Mouse (Mus musculus): ENCODE measurements around the gene Adcy6. TPM values are rescaled to one million over a fixed set of nuclear protein-coding genes. Genes with fewer than 3 reads are reported as not detected.
A peak's percentile ranks its signal among the peaks of the same experiment; 100 is the strongest.

The Adcy6 gene
- polyA plus RNA-seq, 1 experiment from 2014 or later = 17.3 TPM

DNA sequence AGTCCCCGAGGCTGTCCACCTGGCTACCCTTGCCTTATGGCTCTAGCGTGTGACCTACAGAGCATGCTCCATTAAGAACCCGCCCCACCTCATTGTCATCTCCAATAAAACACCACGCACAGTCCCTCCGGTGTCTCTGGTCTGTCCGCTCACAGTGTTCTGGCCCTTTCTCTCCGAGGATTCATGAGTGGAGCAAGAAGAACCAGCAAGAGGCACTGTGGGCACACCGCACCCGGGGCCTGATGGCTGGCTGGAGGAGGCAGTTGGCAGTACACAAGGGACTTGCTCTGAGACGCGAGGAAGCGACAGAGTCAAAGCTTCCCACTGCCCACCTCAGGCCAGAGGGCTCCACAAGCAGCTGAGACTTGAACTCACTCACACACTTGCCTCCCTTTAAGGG lies 34.5 kb upstream of the Adcy6 start:
- ATAC-seq (ENCODE audit: low FRiP score) (no peak), DNase-seq (ENCODE audit: low spot score) (no peak)
- H3K4me1 ChIP-seq (replicated peaks; ENCODE audit: control insufficient read depth, insufficient read depth, low read length) = no peaks in the 10 kb centered on the region
- H3K27ac ChIP-seq (ENCODE audit: low read depth, low read length) = no peak overlapping the region
- no peaks in the 10 kb centered on the region for H3K27me3 ChIP-seq (ENCODE audit: control insufficient read depth, insufficient read depth, low read length)
- H3K9ac ChIP-seq (ENCODE audit: low read depth, low read length) = no peak overlapping the region
- H3K4me2 ChIP-seq (replicated peaks; ENCODE audit: low read depth, low read length) = no peak overlapping the region
- H3K4me3 ChIP-seq (ENCODE audit: low read depth, low read length) = no peak overlapping the region
- 91% methylated on average over 12 of the region's 12 CpGs for WGBS
- no peaks in the 10 kb centered on the region for H3K9me3 ChIP-seq (ENCODE audit: control insufficient read depth, low read length)
- peaks cover 28% of the 10 kb centered on the region for H3K36me3 ChIP-seq (ENCODE audit: control insufficient read depth, insufficient read depth, low read length)

DNA sequence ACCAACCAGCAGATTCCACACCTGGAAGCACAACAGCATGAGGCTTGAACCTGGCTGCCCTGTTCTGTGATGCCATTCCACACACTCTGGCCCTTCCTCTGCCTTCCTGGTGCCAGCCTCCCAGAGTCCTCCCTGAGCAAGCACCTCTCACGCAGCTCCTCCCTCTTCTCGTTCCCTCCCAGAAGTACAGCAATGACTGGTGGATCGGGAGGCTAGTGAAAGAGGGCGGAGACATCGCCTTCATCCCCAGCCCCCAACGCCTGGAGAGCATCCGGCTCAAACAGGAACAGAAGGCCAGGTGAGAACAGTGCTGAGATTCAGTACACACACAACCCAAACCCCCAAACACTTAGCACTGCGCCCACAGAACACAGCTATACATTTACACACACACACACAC lies 30.3 kb upstream of the Adcy6 start:
- ATAC-seq (ENCODE audit: low FRiP score) (no peak), DNase-seq (ENCODE audit: low spot score) (no peak)
- Histone ChIP-seq H3K9ac (ENCODE audit: low read depth, low read length) (no peak overlapping the region), H3K27ac (ENCODE audit: low read depth, low read length) (no peak overlapping the region), H3K4me2 (replicated peaks; ENCODE audit: low read depth, low read length) (no peak overlapping the region), H3K9me3 (ENCODE audit: control insufficient read depth, low read length) (no peaks in the 10 kb centered on the region), H3K4me1 (replicated peaks; ENCODE audit: control insufficient read depth, insufficient read depth, low read length) (peaks cover 9% of the 10 kb centered on the region), H3K27me3 (ENCODE audit: control insufficient read depth, insufficient read depth, low read length) (no peaks in the 10 kb centered on the region), H3K4me3 (ENCODE audit: low read depth, low read length) (no peak overlapping the region), H3K36me3 (ENCODE audit: control insufficient read depth, insufficient read depth, low read length) (peaks cover 16% of the 10 kb centered on the region)
- 47% methylated on average over 8 of the region's 8 CpGs for WGBS

DNA sequence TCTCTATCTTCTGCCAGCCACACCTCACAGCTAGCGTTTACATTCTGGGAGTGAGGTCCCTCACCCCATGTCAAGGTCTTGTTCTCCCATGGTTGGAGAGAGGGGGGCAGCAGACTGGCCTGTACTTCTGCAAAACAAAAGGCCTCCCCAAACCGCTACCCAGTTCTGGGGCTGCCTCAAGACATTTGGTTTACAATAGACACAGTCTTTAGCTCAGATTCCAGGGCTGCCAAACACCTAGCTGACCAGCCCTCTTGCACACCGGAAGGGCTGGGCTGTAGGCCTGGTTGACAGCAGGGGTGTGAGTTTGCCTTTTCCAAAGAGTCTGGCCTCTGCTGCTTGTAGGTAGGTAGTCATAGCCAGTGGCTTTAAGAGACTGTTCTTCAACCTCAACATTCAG lies 27.3 kb upstream of the Adcy6 start:
- no peak overlapping the region for H3K4me3 ChIP-seq (ENCODE audit: low read depth, low read length)

DNA sequence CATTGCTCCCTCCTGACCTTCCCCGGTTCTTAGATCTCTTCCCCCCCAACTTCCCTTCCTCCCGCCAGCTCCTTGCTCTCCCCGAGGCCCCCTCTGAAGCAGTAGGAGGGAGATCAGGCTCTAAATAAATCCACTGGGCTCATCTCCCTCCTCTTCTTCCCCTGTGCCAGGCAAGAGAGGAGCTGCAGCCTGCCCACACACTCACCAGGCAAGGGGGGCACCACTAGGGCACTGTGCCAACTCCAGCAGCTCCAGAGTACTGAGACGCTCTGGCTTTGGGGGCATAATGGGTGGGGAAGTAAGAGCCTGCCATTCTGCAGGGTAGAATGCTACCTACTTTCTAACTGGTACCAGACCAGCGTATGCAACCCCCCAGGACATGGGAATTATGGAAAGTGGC lies 26.6 kb upstream of the Adcy6 start:
- H3K36me3 ChIP-seq (ENCODE audit: control insufficient read depth, insufficient read depth, low read length) = peaks cover 3% of the 10 kb centered on the region; the same call in 1 of the 2 replicates
- peak overlapping the region; percentile 4; the same call in 1 of the 2 replicates for H3K9ac ChIP-seq (ENCODE audit: low read depth, low read length)
- no peak for DNase-seq (ENCODE audit: low spot score)
- H3K9me3 ChIP-seq (ENCODE audit: control insufficient read depth, low read length) = no peaks in the 10 kb centered on the region
- peak overlapping the region; percentile 76 for H3K4me3 ChIP-seq (ENCODE audit: low read depth, low read length)
- peak overlapping the region; percentile 81 for H3K4me2 ChIP-seq (replicated peaks; ENCODE audit: low read depth, low read length)
- no peak overlapping the region for H3K27ac ChIP-seq (ENCODE audit: low read depth, low read length)
- WGBS = 48% methylated on average over 5 of the region's 5 CpGs
- H3K4me1 ChIP-seq (replicated peaks; ENCODE audit: control insufficient read depth, insufficient read depth, low read length) = peaks cover 19% of the 10 kb centered on the region
- peaks cover 10% of the 10 kb centered on the region for H3K27me3 ChIP-seq (ENCODE audit: control insufficient read depth, insufficient read depth, low read length)
- ATAC-seq (ENCODE audit: low FRiP score) = no peak

More for the DNA sequence above, 27.3 kb upstream of the Adcy6 start:
- DNase-seq (ENCODE audit: low spot score) = no peak
- Histone ChIP-seq H3K4me2 (replicated peaks; ENCODE audit: low read depth, low read length) (no peak overlapping the region), H3K27ac (ENCODE audit: low read depth, low read length) (no peak overlapping the region), H3K4me1 (replicated peaks; ENCODE audit: control insufficient read depth, insufficient read depth, low read length) (peaks cover 19% of the 10 kb centered on the region), H3K9ac (ENCODE audit: low read depth, low read length) (no peak overlapping the region), H3K27me3 (ENCODE audit: control insufficient read depth, insufficient read depth, low read length) (peaks cover 8% of the 10 kb centered on the region), H3K9me3 (ENCODE audit: control insufficient read depth, low read length) (no peaks in the 10 kb centered on the region), H3K36me3 (ENCODE audit: control insufficient read depth, insufficient read depth, low read length) (peaks cover 5% of the 10 kb centered on the region; the same call in 1 of the 2 replicates)
- ATAC-seq (ENCODE audit: low FRiP score) = no peak
- 24% methylated on average over 3 of the region's 3 CpGs for WGBS

DNA sequence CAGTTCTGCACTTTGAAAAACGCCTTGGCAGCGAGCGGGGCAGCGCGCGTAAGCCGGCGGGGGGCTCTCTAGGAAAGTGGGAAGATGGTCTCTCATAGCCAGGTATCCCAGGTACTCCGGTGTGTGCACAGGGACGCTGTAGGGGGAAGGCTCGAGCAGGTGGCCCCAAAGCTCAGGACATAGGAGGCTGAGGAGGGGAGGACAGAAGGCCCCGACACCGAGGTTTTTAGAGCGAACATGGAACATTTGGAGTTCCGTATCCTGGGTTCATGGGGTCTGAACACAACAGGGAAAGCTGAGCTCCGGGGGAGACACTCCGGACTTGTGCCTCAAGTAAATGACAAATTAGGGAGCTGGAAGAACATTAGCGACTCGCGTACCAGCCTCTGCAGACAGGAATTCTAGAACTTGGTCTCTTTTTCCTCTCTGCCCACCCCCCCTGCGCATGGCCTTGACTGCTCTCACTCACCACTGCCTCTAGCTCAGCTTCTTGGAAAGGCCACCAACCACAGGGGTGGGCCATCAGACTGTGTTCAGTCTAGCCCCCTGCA lies 25.5 kb upstream of the Adcy6 start:
- peaks cover 23% of the 10 kb centered on the region for H3K4me1 ChIP-seq (replicated peaks; ENCODE audit: control insufficient read depth, insufficient read depth, low read length)
- ATAC-seq (ENCODE audit: low FRiP score) = peak; percentile 0; the same call in 1 of the 2 replicates
- H3K9ac ChIP-seq (ENCODE audit: low read depth, low read length) = peak overlapping the region; percentile 89
- H3K9me3 ChIP-seq (ENCODE audit: control insufficient read depth, low read length) = no peaks in the 10 kb centered on the region
- peak overlapping the region; percentile 95 for H3K27ac ChIP-seq (ENCODE audit: low read depth, low read length)
- peak; percentile 53 for DNase-seq (ENCODE audit: low spot score)
- peak overlapping the region; percentile 76 for H3K4me3 ChIP-seq (ENCODE audit: low read depth, low read length)
- peaks cover 20% of the 10 kb centered on the region for H3K27me3 ChIP-seq (ENCODE audit: control insufficient read depth, insufficient read depth, low read length)
- under 1% methylated on average over 21 of the region's 21 CpGs for WGBS
- H3K4me2 ChIP-seq (replicated peaks; ENCODE audit: low read depth, low read length) = peak overlapping the region; percentile 81
- peaks cover 3% of the 10 kb centered on the region; the same call in 1 of the 2 replicates for H3K36me3 ChIP-seq (ENCODE audit: control insufficient read depth, insufficient read depth, low read length)

DNA sequence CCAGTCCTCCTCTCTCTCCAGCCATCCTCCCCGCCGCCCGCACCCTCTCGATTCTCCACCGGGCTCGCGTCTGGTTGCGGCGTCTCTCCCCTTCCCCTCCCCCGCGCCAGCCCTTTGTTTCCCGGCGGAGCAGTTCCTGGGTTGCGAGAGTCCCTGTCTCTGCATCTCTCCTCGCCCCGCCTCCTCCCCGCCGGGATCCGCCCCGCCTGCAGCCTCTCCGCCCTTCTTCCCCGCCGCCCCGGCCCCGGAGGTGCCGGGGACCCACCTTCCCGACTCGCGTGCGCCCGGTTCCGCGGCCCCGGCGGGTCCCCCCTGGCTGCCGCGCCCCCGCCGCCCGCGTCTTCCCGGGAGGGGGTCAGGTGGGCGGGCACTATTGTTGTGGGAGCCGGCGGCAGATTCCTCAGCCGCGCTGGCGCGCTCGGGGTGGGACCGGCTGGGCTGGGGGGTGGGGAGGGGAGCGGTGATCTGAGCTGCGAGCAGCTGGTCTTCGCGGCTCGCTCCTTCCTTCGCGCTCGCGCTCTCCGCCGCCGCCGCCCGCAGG lies 24.7 kb upstream of the Adcy6 start:
- H3K27ac ChIP-seq (ENCODE audit: low read depth, low read length) = peak overlapping the region; percentile 95
- H3K36me3 ChIP-seq (ENCODE audit: control insufficient read depth, insufficient read depth, low read length) = peaks cover 3% of the 10 kb centered on the region; the same call in 1 of the 2 replicates
- peak; percentile 91 for DNase-seq (ENCODE audit: low spot score)
- peaks cover 23% of the 10 kb centered on the region for H3K4me1 ChIP-seq (replicated peaks; ENCODE audit: control insufficient read depth, insufficient read depth, low read length)
- WGBS = 1% methylated on average over 54 of the region's 65 CpGs
- ATAC-seq (ENCODE audit: low FRiP score) = peak; percentile 76
- no peaks in the 10 kb centered on the region for H3K9me3 ChIP-seq (ENCODE audit: control insufficient read depth, low read length)
- peak overlapping the region; percentile 89 for H3K9ac ChIP-seq (ENCODE audit: low read depth, low read length)
- peak overlapping the region; percentile 81 for H3K4me2 ChIP-seq (replicated peaks; ENCODE audit: low read depth, low read length)
- H3K4me3 ChIP-seq (ENCODE audit: low read depth, low read length) = peak overlapping the region; percentile 76
- H3K27me3 ChIP-seq (ENCODE audit: control insufficient read depth, insufficient read depth, low read length) = peaks cover 24% of the 10 kb centered on the region

DNA sequence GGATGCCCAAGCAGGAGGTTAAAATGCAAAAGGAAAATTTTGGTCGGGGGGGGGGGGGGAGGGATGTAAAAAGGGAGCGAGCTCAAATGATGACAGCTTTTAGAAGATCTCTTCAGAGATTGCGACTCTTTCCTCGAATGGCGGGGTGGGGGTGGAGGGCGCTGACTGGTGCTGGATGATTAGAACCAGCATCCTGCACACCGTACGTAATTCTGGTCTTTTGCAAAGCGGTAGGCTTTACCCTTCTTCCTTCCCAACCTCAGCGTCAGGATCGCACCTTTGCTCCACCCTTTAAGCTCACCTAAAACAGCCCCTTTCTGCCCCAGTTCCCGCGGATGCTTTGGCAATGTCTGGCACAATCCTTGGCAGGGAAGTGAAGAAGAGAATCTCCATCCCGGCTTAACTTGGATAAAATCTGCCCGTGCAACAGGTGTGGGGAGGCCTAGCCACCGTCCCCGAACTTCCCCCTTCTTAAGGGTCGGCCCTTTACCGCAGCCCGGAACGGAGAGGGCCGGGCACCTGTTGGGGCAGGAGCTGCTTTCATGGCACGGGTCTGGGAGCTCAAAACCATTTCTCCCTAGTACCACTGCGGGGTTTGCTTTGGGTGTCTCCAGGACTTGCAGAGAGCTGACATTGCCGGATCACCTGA lies 24.1 kb upstream of the Adcy6 start:
- Histone ChIP-seq H3K4me1 (replicated peaks; ENCODE audit: control insufficient read depth, insufficient read depth, low read length) (peaks cover 27% of the 10 kb centered on the region), H3K9ac (ENCODE audit: low read depth, low read length) (peak overlapping the region; percentile 89), H3K36me3 (ENCODE audit: control insufficient read depth, insufficient read depth, low read length) (no peaks in the 10 kb centered on the region; the same call in 1 of the 2 replicates), H3K4me2 (replicated peaks; ENCODE audit: low read depth, low read length) (peak overlapping the region; percentile 81), H3K27ac (ENCODE audit: low read depth, low read length) (peak overlapping the region; percentile 95), H3K9me3 (ENCODE audit: control insufficient read depth, low read length) (no peaks in the 10 kb centered on the region), H3K4me3 (ENCODE audit: low read depth, low read length) (peak overlapping the region; percentile 76), H3K27me3 (ENCODE audit: control insufficient read depth, insufficient read depth, low read length) (peaks cover 27% of the 10 kb centered on the region)
- 1% methylated on average over 23 of the region's 25 CpGs for WGBS
- ATAC-seq (ENCODE audit: low FRiP score) (peak; percentile 8; the same call in 1 of the 2 replicates), DNase-seq (ENCODE audit: low spot score) (peak; percentile 66)

DNA sequence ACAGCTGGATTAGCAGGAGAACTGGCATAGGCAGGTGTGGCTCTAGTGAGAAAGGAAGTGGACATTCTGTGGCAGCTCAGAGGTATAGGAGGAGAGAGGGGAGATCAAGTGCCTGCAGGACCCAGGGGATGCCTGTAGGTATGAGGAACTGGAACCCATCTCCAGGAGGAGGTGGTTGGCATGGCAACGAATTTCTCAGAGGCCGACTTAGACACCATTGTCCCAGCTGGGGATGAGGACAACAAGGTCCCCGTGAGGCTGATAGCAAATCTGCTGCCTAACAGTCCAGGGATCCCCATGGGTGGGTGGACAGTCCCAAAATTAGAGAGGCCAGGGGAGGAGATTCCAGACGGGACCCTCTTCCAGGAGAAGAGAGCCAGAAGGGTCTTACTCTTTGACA lies 23.0 kb upstream of the Adcy6 start:
- Histone ChIP-seq H3K9me3 (ENCODE audit: control insufficient read depth, low read length) (no peaks in the 10 kb centered on the region), H3K36me3 (ENCODE audit: control insufficient read depth, insufficient read depth, low read length) (no peaks in the 10 kb centered on the region), H3K4me3 (ENCODE audit: low read depth, low read length) (peak overlapping the region; percentile 76), H3K4me1 (replicated peaks; ENCODE audit: control insufficient read depth, insufficient read depth, low read length) (peaks cover 31% of the 10 kb centered on the region), H3K9ac (ENCODE audit: low read depth, low read length) (peak overlapping the region; percentile 69), H3K27ac (ENCODE audit: low read depth, low read length) (0 out of 2 replicates have a peak overlapping the region, but pooled peaks have one; percentile 8), H3K4me2 (replicated peaks; ENCODE audit: low read depth, low read length) (peak overlapping the region; percentile 81), H3K27me3 (ENCODE audit: control insufficient read depth, insufficient read depth, low read length) (peaks cover 27% of the 10 kb centered on the region)
- DNase-seq (ENCODE audit: low spot score) (peak; percentile 69), ATAC-seq (ENCODE audit: low FRiP score) (no peak)
- WGBS = 3% methylated on average over 4 of the region's 4 CpGs

All from hindbrain, embryonic 11.5 days (tissue).